Mouse (Mus musculus): Measurements from ENCODE around the gene Slc16a2.
A peak's percentile ranks its signal among the peaks of the same experiment; 100 is the strongest.

Slc16a2 gene

GRCm38 (mm10) chrX:103821832-103822196 lies at the start of gene Slc16a2:
TSS of gene Slc16a2 (minus strand) at chrX:103821983.
- peak; percentile 7 to 24 for DNase-seq (ENCODE audit: low spot score in 2 of 2)

GRCm38 (mm10) chrX:103863502-103863901 lies 41.7 kb upstream of the Slc16a2 start:
- DNase-seq (ENCODE audit: low spot score in 2 of 2) = no peak

GRCm38 (mm10) chrX:103862877-103863276 lies 41.1 kb upstream of the Slc16a2 start:
- no peak for DNase-seq (ENCODE audit: low spot score in 2 of 2)

- no peak for DNase-seq (ENCODE audit: low spot score in 2 of 2)
Measured at GRCm38 (mm10) chrX:103845266-103845665, 23.5 kb upstream of the Slc16a2 start.

- DNase-seq (ENCODE audit: low spot score in 2 of 2) = no peak
Measured at GRCm38 (mm10) chrX:103828836-103829235, 7.1 kb upstream of the Slc16a2 start.

GRCm38 (mm10) chrX:103822271-103822811 lies 558 bp upstream of the Slc16a2 start:
- peak; percentile 10 to 36 for DNase-seq (ENCODE audit: low spot score in 2 of 2)

GRCm38 (mm10) chrX:103821195-103821831 lies 470 bp downstream of the Slc16a2 start:
- no peak for DNase-seq (ENCODE audit: low spot score in 2 of 2)

GRCm38 (mm10) chrX:103820307-103821194 lies 1.2 kb downstream of the Slc16a2 start:
- DNase-seq (ENCODE audit: low spot score in 2 of 2) = peak in 1 of 2 experiments; percentile 0

GRCm38 (mm10) chrX:103819253-103819652 lies 2.5 kb downstream of the Slc16a2 start:
- no peak for DNase-seq (ENCODE audit: low spot score in 2 of 2)

- DNase-seq (ENCODE audit: low spot score in 2 of 2) = no peak
Measured at GRCm38 (mm10) chrX:103812690-103813089, 9.1 kb downstream of the Slc16a2 start.

- no peak for DNase-seq (ENCODE audit: low spot score in 2 of 2)
Measured at GRCm38 (mm10) chrX:103810483-103810882, 11.3 kb downstream of the Slc16a2 start.

- DNase-seq (ENCODE audit: low spot score in 2 of 2) = no peak
Measured at GRCm38 (mm10) chrX:103806373-103806772, 15.4 kb downstream of the Slc16a2 start.

GRCm38 (mm10) chrX:103796961-103797360 lies 24.8 kb downstream of the Slc16a2 start:
- DNase-seq (ENCODE audit: low spot score in 2 of 2) = no peak

GRCm38 (mm10) chrX:103795506-103795905 lies 26.3 kb downstream of the Slc16a2 start:
- DNase-seq (ENCODE audit: low spot score in 2 of 2) = no peak

- DNase-seq (ENCODE audit: low spot score in 2 of 2) = no peak
Measured at GRCm38 (mm10) chrX:103791329-103791728, 30.5 kb downstream of the Slc16a2 start.

- peak in 1 of 2 experiments; percentile 11 for DNase-seq (ENCODE audit: low spot score in 2 of 2)
Measured at GRCm38 (mm10) chrX:103785681-103786080, 36.1 kb downstream of the Slc16a2 start.

GRCm38 (mm10) chrX:103776412-103776811 lies 45.4 kb downstream of the Slc16a2 start:
- no peak for DNase-seq (ENCODE audit: low spot score in 2 of 2)

- no peak for DNase-seq (ENCODE audit: low spot score in 2 of 2)
Measured at GRCm38 (mm10) chrX:103746197-103746596, 75.6 kb downstream of the Slc16a2 start.

GRCm38 (mm10) chrX:103744171-103745039 lies 77.4 kb downstream of the Slc16a2 start:
- DNase-seq (ENCODE audit: low spot score in 2 of 2) = no peak

- DNase-seq (ENCODE audit: low spot score in 2 of 2) = no peak
Measured at GRCm38 (mm10) chrX:103742057-103742315, 79.8 kb downstream of the Slc16a2 start.

- DNase-seq (ENCODE audit: low spot score in 2 of 2) = peak in 1 of 2 experiments; percentile 37
Measured at GRCm38 (mm10) chrX:103741215-103742056, 80.3 kb downstream of the Slc16a2 start.

Measured in urinary bladder, postnatal 36 days (tissue).